Mouse (Mus musculus): Measurements from ENCODE around the gene Oca2. TPM values are rescaled to one million over a fixed set of nuclear protein-coding genes. Genes with fewer than 3 reads are reported as not detected.

The Oca2 gene
- polyA plus RNA-seq, 1 experiment from 2014 or later, result 0.05 TPM

- no peak for ATAC-seq (replicated peaks; ENCODE audit: low FRiP score)
- Histone ChIP-seq H3K27ac (no peak overlapping the region), H3K36me3 (no peaks in the 10 kb centered on the region), H3K4me1 (0 out of 2 replicates have a peak, but pooled peaks cover 2% of the 10 kb centered on the region), H3K9ac (no peak overlapping the region), H3K9me3 (replicated peaks) (no peaks in the 10 kb centered on the region), H3K4me3 (replicated peaks) (no peak overlapping the region), H3K27me3 (no peaks in the 10 kb centered on the region), H3K4me2 (no peak overlapping the region)
- 55% methylated on average over 4 of the region's 4 CpGs for WGBS
These were observed 309.7 kb downstream of the Oca2 start for GRCm38 (mm10) chr7:56549226-56549625.

- Histone ChIP-seq H3K36me3 (no peaks in the 10 kb centered on the region), H3K9ac (no peak overlapping the region)
- ATAC-seq (replicated peaks; ENCODE audit: low FRiP score), result no peak
These were observed 312.2 kb downstream of the Oca2 start for GRCm38 (mm10) chr7:56551804-56552203.

More at GRCm38 (mm10) chr7:56551804-56552203, 312.2 kb downstream of the Oca2 start:
- no peaks in the 10 kb centered on the region for H3K27me3 ChIP-seq
- no peak overlapping the region for H3K4me2 ChIP-seq
- no peak overlapping the region for H3K27ac ChIP-seq
- WGBS, result 4% methylated on average over 1 of the region's 1 CpGs
- H3K4me3 ChIP-seq (replicated peaks), result no peak overlapping the region
- H3K9me3 ChIP-seq (replicated peaks), result no peaks in the 10 kb centered on the region
- H3K4me1 ChIP-seq, result 0 out of 2 replicates have a peak, but pooled peaks cover 2% of the 10 kb centered on the region

Other genes with a start within 250 kb of the Oca2 start
- 5.8 and 6.5 TPM in 2 replicates for gene Nipa1, start 219.8 kb upstream of the Oca2 start, polyA plus RNA-seq (2015; fragmentation: Nextera tagmentation; extraction: Ambion mirVana)
- gene Herc2, start 189.6 kb upstream of the Oca2 start, polyA plus RNA-seq (2015; fragmentation: Nextera tagmentation; extraction: Ambion mirVana), result 24.3 and 24.8 TPM in 2 replicates

Data from kidney, embryonic 15.5 days (tissue).